Mouse (Mus musculus): ENCODE data around the gene Atg101. TPM values are rescaled to one million over a fixed set of nuclear protein-coding genes. Genes with fewer than 3 reads are reported as not detected.

Gene Atg101
- total and polyA plus RNA-seq, 2 experiments from 2014 or later: 56.3 to 81.3 TPM

- no peak for TF ChIP-seq CTCF (IDR thresholded peaks at IDR 0.05; ENCODE audit: low read depth)
- no peak for ATAC-seq
Measured at GRCm38 (mm10) chr15:101239821-101240220, 44.3 kb upstream of the Atg101 start.

GRCm38 (mm10) chr15:101240799-101241204 lies 43.3 kb upstream of the Atg101 start:
- Histone ChIP-seq H3K27me3 (ENCODE audit: insufficient read depth, low read length) (no peaks in the 10 kb centered on the region; the same call in 1 of the 2 replicates), H3K36me3 (ENCODE audit: insufficient read depth) (no peaks in the 10 kb centered on the region), H3K4me2 (ENCODE audit: low read depth) (peak overlapping the region; percentile 56), H3K27ac (ENCODE audit: low read depth, low read length) (no peak overlapping the region), H3K9ac (peak overlapping the region; percentile 41; the same call in 1 of the 2 replicates), H3K9me3 (ENCODE audit: low read length) (no peaks in the 10 kb centered on the region), H3K4me3 (ENCODE audit: low read depth, low read length) (peak overlapping the region; percentile 27), H3K4me1 (ENCODE audit: insufficient read depth) (peaks cover 2% of the 10 kb centered on the region; the same call in 1 of the 2 replicates)
- ATAC-seq: peak; percentile 90
- peak; percentile 93 for DNase-seq
- 7% methylated on average over 10 of the region's 10 CpGs for WGBS
- TF ChIP-seq CTCF (IDR thresholded peaks at IDR 0.05; ENCODE audit: low read depth): peak; percentile 94

More at GRCm38 (mm10) chr15:101239821-101240220, 44.3 kb upstream of the Atg101 start:
- no peak for DNase-seq
- Histone ChIP-seq H3K9me3 (ENCODE audit: low read length) (no peaks in the 10 kb centered on the region), H3K4me2 (ENCODE audit: low read depth) (no peak overlapping the region), H3K4me1 (ENCODE audit: insufficient read depth) (no peaks in the 10 kb centered on the region), H3K9ac (no peak overlapping the region), H3K36me3 (ENCODE audit: insufficient read depth) (no peaks in the 10 kb centered on the region), H3K27ac (ENCODE audit: low read depth, low read length) (no peak overlapping the region), H3K4me3 (ENCODE audit: low read depth, low read length) (no peak overlapping the region), H3K27me3 (ENCODE audit: insufficient read depth, low read length) (no peaks in the 10 kb centered on the region; the same call in 1 of the 2 replicates)
- 63% methylated on average over 8 of the region's 8 CpGs for WGBS

GRCm38 (mm10) chr15:101241236-101241635 lies 42.8 kb upstream of the Atg101 start:
- WGBS: 56% methylated on average over 9 of the region's 9 CpGs
- Histone ChIP-seq H3K9me3 (ENCODE audit: low read length) (no peaks in the 10 kb centered on the region), H3K27ac (ENCODE audit: low read depth, low read length) (no peak overlapping the region), H3K27me3 (ENCODE audit: insufficient read depth, low read length) (no peaks in the 10 kb centered on the region; the same call in 1 of the 2 replicates), H3K4me3 (ENCODE audit: low read depth, low read length) (peak overlapping the region; percentile 27; the same call in 1 of the 2 replicates), H3K4me1 (ENCODE audit: insufficient read depth) (peaks cover 4% of the 10 kb centered on the region; the same call in 1 of the 2 replicates), H3K36me3 (ENCODE audit: insufficient read depth) (no peaks in the 10 kb centered on the region), H3K4me2 (ENCODE audit: low read depth) (peak overlapping the region; percentile 56), H3K9ac (peak overlapping the region; percentile 41; the same call in 1 of the 2 replicates)
- no peak for TF ChIP-seq CTCF (IDR thresholded peaks at IDR 0.05; ENCODE audit: low read depth)
- ATAC-seq: no peak
- no peak for DNase-seq

- no peaks in the 10 kb centered on the region for H3K36me3 ChIP-seq (ENCODE audit: insufficient read depth)
- no peak for DNase-seq
- 82% methylated on average over 9 of the region's 9 CpGs for WGBS
- H3K27me3 ChIP-seq (ENCODE audit: insufficient read depth, low read length): no peaks in the 10 kb centered on the region; the same call in 1 of the 2 replicates
- H3K4me1 ChIP-seq (ENCODE audit: insufficient read depth): peaks cover 5% of the 10 kb centered on the region; the same call in 1 of the 2 replicates
- no peaks in the 10 kb centered on the region for H3K9me3 ChIP-seq (ENCODE audit: low read length)
- no peak for TF ChIP-seq CTCF (IDR thresholded peaks at IDR 0.05; ENCODE audit: low read depth)
- H3K4me2 ChIP-seq (ENCODE audit: low read depth): no peak overlapping the region
- no peak for ATAC-seq
- H3K27ac ChIP-seq (ENCODE audit: low read depth, low read length): no peak overlapping the region
- no peak overlapping the region for H3K4me3 ChIP-seq (ENCODE audit: low read depth, low read length)
- no peak overlapping the region for H3K9ac ChIP-seq
Measured at GRCm38 (mm10) chr15:101241853-101242252, 42.2 kb upstream of the Atg101 start.

- Histone ChIP-seq H3K36me3 (ENCODE audit: insufficient read depth) (no peaks in the 10 kb centered on the region), H3K4me3 (ENCODE audit: low read depth, low read length) (no peak overlapping the region), H3K4me2 (ENCODE audit: low read depth) (no peak overlapping the region), H3K9me3 (ENCODE audit: low read length) (no peaks in the 10 kb centered on the region), H3K27ac (ENCODE audit: low read depth, low read length) (no peak overlapping the region), H3K27me3 (ENCODE audit: insufficient read depth, low read length) (no peaks in the 10 kb centered on the region; the same call in 1 of the 2 replicates), H3K9ac (no peak overlapping the region), H3K4me1 (ENCODE audit: insufficient read depth) (peaks cover 9% of the 10 kb centered on the region; the same call in 1 of the 2 replicates)
- DNase-seq (no peak), ATAC-seq (no peak)
- WGBS: 23% methylated on average over 8 of the region's 8 CpGs
- peak; percentile 29; the same call in 1 of the 2 replicates for TF ChIP-seq CTCF (IDR thresholded peaks at IDR 0.05; ENCODE audit: low read depth)
Measured at GRCm38 (mm10) chr15:101242645-101243044, 41.4 kb upstream of the Atg101 start.

- Histone ChIP-seq H3K36me3 (ENCODE audit: insufficient read depth) (no peaks in the 10 kb centered on the region), H3K4me1 (ENCODE audit: insufficient read depth) (peaks cover 9% of the 10 kb centered on the region; the same call in 1 of the 2 replicates), H3K4me3 (ENCODE audit: low read depth, low read length) (no peak overlapping the region), H3K4me2 (ENCODE audit: low read depth) (no peak overlapping the region), H3K9ac (no peak overlapping the region), H3K27me3 (ENCODE audit: insufficient read depth, low read length) (no peaks in the 10 kb centered on the region; the same call in 1 of the 2 replicates), H3K27ac (ENCODE audit: low read depth, low read length) (no peak overlapping the region), H3K9me3 (ENCODE audit: low read length) (no peaks in the 10 kb centered on the region)
- 68% methylated on average over 3 of the region's 3 CpGs for WGBS
- no peak for ATAC-seq
- no peak for DNase-seq
- no peak for TF ChIP-seq CTCF (IDR thresholded peaks at IDR 0.05; ENCODE audit: low read depth)
Measured at GRCm38 (mm10) chr15:101244012-101244411, 40.1 kb upstream of the Atg101 start.

Measured in forebrain, postnatal 0 days (tissue).